Mouse (Mus musculus) G1E (cell line): ENCODE results near the gene Gm13278.
"Not testable (repeated sequence)": the region's sequence is repeated elsewhere in the genome, so short reads cannot be mapped to it uniquely, and the experiment has no call there.

Experiments used
- CTCF ChIP-seq: IDR thresholded peaks from 2 replicates; pipeline ENCODE4 v1.5.1; 2012; ENCODE audit warnings: low read depth, low read length, inconsistent platforms, mixed read lengths
- GATA1 ChIP-seq: IDR thresholded peaks from 2 replicates; pipeline ENCODE4 v1.6.1; 2012; ENCODE audit warnings: borderline replicate concordance, low read length, inconsistent platforms, mixed read lengths
- GATA2 ChIP-seq: IDR thresholded peaks from 2 replicates; pipeline ENCODE4 v1.6.1; 2012; ENCODE audit warnings: low read depth, low read length, inconsistent platforms, borderline replicate concordance
- POLR2AphosphoS5 ChIP-seq: IDR thresholded peaks from 2 replicates; pipeline ENCODE4 v1.6.1; 2012; ENCODE audit warnings: low read depth, low read length, inconsistent platforms; ENCODE audit not compliant: insufficient replicate concordance
- TAL1 ChIP-seq: conservative IDR thresholded peaks from 2 replicates; pipeline ENCODE4 v1.6.1; 2012; ENCODE audit warnings: low read depth, low read length, inconsistent platforms, mixed read lengths

DNA sequence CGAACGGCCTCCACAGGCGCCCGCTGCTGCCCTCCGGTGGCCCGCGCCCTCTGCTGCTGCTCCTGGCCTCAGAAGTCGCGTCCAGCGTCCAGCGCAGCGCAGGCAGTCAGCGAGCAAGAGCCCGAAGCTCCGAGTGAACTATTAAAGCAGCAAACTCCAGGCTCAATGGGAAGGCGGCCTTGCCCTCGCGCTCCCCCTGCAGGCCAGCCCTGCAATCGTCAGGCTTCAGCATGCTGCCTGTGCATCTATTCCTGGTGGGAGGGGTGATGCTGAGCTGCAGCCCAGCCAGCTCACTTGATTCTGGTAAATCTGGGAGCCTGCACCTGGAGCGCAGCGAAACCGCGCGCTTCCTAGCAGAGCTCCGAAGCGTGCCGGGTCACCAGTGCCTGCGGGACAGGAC lies 2.9 kb upstream of the Gm13278 start, which contains the start of gene Gm13277:
- not testable (repeated sequence) for TF ChIP-seq GATA1, CTCF, TAL1, POLR2AphosphoS5, GATA2
